Mouse (Mus musculus): ENCODE measurements at regions not wholly inside any gene's neighbourhood (a gene's known extent, or its start where the extent isn't known, plus 50 kb on each side); places are given as distances from the start of the nearest gene placed in this dataset.

DNA sequence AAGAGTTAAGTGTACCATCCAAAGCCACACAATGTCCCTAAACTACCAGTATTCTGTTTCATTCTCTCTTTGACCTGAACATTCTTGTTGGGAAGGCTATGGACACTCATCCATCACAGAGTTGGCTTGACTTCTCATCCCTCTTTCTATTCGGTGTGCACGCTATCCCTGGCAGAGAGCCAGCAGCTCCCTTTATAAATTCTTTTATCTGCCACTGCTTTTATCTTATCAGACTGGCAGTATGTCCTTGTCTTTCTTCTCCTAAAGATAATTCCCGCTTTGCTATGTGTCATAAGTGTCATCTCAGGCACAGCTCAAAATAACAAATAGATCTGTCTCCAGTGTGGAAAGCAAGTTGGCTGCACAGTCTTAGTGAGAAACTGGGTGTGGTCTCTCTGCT, 106.6 kb upstream of the Lipc start:
- DNase-seq = no peak

DNA sequence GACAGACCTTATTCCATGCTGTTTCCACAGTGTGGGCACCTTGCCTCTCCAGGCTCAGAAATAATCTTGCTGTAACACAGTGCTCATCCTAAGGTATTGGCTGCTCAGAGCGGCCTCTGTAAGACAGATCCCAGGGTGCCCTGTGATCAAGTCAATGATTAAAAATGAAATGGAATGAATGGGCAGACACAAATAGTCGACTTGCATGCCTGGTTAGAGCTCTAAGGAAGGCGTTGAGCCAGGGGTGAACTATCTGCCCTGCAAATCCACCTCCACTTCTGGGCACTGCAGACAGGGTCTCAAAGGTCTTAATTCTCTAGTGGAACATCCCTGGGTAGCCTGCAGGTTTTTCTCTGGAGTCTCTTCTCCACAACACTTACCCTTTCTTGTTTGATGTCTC, 104.8 kb upstream of the Lipc start:
- peak; percentile 85 for DNase-seq

DNA sequence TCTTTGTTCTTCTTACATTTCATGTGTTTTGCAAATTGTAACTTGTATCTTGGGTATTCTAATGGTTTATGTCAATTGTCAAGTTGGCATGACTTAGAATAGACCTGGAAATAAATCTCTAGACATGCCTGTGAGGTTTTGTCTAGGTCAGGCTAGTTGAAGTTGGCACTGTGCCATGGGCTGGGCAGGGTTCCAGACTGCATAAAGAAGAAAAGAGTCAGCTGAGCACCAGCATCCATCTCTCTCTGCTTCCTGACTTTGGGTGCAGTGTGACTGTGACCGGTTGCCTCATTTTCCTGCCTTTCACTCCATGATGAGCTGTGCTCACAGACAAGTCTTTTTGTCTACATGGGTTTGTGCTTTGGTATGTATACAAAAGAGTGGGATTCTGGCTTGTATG, 91.9 kb upstream of the Lipc start:
- peak; percentile 45 for DNase-seq

DNA sequence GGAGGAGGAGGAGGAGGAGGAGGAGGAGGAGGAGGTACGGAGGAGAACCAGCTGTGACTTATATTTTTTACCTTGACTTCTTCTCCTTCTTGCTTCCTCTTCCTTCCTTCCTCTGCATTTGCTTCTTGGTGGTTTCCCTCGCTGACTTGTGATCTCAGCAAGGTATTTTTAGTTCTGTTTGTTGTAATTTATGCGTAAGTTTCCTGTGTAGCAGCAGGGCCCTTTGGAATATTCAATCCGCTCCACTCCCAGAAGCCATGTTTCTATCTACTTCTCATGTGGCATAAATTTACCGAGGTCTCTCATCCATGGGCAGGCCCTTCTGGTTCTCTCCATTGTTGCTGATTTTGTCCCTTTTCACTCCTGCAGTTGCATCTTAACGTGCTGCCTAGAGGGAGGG, 83.3 kb upstream of the Lipc start:
- DNase-seq = no peak

DNA sequence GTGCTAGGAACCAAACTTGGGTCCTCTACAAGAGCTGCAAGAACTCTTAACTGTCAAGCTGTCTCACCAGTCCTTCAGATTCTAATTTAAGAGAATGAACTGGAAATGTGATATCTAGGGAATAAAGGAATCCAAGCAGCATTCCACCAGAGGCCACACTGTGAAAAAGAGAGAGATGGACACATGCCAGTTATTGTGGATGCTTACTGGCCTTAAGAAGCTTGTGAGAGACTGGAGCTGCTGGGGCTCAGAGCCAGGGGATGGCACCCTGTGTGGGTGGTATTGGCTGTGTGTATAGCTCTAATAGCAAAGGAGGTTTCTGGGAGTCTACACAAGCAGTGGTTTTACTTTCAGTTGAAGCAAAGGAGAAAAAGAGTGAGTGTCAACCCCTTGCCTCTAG, 80.1 kb upstream of the Lipc start:
- no peak for DNase-seq

DNA sequence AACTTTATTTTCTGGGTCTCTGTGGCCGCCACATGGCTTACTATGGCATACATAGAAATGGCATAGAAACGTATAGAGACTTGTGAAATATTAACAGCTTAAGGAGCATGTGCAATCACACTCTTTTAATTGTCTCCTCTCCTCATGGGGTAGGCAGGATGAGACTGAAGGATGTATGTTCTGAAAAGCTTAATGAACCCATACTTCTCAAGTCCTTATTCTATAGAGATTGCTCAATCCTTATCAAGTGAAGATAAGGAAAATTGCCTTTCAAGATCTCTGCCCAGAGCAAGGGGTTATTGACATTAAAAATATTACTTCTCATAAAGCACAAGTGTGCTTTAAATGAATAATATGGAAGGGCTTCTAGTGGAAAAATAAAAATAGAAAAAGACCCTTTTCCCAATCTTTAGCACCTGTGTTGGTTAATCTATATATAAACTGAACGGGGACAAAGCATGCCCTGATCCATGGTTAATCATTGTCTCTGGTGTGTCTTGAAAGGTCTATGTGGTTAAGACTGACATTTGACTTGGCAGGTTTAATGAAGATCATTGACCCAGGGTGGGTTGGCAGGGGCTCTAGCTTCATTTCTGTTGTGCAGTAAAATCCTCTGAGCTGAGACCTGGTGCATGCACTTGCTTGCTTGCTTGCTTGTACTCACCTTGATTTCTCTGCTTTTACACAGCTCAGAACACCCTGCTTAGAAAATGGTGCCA, 78.3 kb upstream of the Lipc start:
- DNase-seq = peak; percentile 59

DNA sequence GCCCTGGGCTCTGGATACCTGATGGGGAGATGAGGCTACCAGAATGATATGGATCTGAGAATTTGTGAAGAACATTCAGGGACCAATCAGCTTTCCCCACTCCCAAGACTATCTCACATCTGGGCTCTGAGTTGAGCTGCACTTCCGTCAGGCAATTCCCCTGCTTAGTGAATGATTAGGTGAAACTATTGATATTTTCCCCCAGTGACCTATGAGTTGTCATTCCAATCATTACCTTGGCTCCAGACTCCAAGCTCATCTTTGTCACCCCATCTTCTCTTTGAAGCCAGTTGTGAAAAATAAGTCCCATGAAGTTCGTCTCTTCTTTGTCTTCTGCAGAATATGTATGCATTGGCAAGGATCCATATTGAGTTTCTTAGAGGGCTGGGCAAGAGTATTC, 76.1 kb upstream of the Lipc start:
- DNase-seq = no peak

DNA sequence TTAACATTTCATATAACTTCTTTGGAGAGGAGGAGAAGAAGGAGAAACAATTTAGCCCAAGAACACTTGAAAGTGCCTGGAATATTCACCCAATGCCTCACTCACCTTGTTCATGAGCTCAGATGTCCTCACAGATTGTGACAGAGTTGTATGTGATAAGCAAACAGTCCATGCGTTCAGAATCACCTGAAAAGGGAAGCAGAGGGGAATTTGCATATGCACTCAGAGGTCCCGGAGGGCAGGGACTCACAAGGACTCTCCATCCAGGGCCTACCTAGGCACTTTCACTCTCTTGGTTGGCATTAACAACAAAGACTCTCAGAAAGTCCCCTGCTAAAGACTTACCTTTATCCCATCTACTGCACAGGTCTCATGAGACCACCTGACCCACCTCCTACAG, 75.6 kb upstream of the Lipc start:
- no peak for DNase-seq

DNA sequence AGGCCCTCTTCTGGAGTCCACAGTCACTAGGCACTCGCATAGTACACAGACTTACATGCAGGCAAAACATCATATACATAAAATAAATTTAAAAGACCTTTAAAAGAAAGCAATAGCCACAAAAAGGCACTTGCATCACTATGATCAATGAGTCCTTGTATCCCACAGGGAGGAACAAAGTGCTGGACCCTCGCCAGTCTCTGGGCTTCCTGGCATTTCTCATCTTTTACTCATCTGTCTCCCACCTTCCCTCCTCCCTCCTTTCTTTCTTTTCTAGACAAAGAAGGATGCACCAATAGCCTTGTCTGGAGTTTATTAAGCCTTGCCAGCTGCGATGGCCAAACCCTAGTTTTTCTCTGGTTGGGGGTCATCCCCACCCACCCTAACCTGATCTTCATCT, 73.2 kb upstream of the Lipc start:
- DNase-seq = no peak

DNA sequence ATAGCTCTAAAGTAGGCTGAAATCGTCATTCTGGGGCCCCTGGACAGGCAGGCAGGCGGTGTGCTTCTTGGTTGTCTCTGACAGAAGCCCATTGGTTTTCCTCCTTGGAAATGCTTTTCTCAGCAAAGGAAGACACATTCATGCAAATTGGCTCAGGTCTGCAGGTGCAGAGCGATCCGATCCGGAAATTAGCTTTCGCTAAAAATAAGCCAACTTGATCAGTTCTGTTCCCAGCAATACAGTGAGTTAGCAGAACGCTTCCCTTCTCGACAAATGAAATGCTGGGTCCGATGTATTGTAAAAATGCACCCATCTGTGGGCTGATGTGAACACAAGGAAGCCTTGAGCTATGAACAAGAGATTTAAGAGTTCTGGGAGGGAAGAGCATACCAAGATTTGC, 66.2 kb upstream of the Lipc start:
- DNase-seq = no peak

DNA sequence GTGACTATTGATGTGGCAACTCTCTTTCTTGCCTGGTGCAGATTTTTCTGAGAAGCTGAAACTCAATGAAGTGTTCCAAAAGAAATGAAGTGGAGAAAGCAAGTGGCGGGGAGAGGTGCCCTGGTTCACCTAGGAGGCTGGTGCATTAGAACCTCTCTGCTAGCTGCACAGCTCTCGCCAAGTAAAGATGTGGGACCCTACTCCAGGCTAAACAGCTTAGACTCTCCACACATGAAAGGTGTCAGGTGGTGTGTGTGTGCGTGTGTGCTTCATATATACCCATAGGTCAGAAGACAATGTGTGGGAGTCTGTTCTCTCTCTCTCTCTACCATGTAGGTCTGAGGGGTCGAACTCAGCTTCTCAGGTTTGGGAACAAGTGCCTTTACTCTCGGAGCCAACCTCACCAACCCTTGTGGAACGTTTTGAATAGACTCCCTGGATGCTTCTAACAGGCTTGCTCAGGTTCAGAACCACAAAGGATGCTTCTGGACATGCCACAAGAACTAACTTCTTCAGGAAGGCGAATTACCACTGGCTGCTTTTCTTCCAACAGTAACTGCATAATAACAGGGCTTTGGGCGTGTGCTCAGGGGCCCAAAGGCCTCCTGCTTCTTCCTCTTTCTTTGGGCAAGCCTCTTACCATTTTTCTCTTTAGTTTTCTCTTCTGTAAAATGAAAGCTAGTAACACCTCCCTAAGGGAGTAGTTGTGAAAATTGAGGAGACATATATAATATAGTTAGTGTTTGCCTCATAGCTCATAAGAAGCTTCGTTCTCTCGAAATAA, 65.6 kb upstream of the Lipc start:
- DNase-seq = no peak

DNA sequence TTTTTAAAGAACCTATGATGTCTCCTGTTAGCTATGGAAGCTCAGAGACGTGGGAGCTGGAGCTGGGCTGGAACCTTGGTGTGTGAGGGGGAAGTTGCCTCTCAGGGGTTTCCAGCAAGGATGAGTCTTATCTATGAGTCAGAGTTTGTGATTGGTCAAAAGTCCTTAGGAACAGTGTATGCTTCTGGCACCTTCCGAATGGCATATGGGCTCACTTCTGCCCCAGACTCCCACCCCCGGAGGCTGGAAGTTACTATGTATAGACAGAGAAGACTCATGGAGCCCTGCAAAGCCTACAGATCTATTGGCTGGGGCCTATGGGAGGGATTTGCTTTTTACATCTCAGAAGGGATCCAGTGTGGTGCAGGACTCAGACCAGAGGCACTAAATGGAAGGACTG, 63.9 kb upstream of the Lipc start:
- no peak for DNase-seq

DNA sequence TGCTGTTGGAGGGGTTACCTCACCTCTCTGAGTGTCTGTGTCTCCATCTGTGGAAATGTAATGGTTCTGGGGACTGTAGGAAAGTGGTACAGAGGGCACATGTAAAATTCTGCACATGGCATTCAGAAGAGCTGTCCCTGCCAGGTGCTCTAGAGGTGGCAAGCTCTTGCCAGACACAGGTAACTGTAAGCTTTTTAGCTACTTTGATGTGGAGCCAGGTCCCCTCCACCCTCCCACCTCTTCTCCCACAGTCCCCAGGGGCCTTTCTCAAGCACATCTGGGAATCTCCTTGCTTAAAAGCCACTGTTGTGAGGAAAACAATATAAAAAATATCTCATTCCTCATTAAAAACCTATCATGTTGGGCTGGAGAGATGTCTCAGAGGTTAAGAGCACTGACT, 63.4 kb upstream of the Lipc start:
- no peak for DNase-seq

DNA sequence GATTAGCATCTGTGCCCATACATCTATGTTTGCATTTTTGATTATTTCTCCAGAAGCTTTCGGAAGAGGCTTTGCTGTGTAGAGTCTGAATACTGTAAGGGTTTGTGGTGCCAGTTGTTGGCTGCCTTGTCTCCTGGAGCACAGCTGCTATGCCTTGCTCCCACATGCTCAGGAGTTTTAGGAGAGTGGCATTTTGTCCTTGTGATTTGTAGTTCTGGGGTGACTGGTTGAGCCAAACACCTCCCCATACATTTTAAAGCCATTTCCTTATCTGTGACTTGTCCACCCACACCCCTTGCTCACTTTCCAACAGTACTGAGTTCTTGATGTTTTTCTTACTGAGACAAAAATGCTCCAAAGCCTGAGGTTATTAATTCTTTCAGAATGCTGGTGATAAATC, 60.4 kb upstream of the Lipc start:
- DNase-seq = no peak

DNA sequence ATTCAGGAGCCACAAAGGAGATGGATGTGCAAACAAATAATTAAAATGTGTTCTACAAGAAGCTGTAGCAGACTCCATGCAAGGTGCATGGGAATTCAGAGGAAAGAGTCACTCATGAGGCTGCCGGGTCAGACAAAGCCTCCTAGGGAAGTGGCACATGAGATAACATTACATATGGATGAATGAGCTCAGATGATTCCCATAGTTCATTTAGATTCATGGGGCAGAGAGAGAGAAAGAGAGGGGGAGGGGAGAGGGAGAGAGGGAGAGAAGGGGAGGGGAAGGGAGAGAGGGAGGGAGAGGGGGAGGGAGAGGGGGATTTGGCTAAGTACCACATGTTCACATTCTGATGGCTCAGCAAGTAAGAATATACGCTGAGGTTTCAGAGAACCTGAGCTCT, 52.6 kb upstream of the Lipc start:
- no peak for DNase-seq
